Mouse (Mus musculus): ENCODE data around the gene Pdcd6ip. TPM values are rescaled to one million over a fixed set of nuclear protein-coding genes. Genes with fewer than 3 reads are reported as not detected.
"Not testable (repeated sequence)": the region's sequence is repeated elsewhere in the genome, so short reads cannot be mapped to it uniquely, and the experiment has no call there.

Pdcd6ip gene
- total RNA-seq, 2 experiments from 2014 or later, result 37.1 to 42.5 TPM

GRCm38 (mm10) chr9:113726991-113727680 is 19.1 kb upstream of the Pdcd6ip start:
- H3K27ac ChIP-seq, result no peak overlapping the region
- H3K4me3 ChIP-seq, result no peak overlapping the region
- no peak for DNase-seq
- TF ChIP-seq CTCF (IDR thresholded peaks at IDR 0.05), result no peak
- intact Hi-C loops (cut with DNase I), result no loop called here

DNA sequence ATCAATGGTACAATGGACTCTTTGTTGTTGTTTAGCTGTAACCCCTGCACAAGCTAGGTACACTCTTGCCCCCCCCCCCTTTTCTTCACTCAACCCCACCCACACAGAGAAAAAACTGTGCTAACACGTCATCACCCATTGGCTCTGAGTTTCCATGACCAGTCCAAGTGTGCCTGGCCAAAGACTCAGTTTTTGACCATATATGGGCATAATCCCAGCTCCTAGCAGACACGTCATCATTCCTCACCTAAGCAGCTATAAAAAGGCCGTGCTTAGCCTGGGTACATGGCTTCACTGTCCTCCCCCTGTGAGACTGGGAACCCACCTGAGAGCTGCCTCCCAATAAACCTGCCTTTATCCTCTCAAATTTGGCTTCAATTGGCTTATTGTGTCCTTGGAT is 18.1 kb upstream of the Pdcd6ip start:
- TF ChIP-seq CTCF (IDR thresholded peaks at IDR 0.05), result no peak
- no peak for DNase-seq
- H3K27ac ChIP-seq, result no peak overlapping the region
- intact Hi-C loops (cut with DNase I), result no loop called here
- H3K4me3 ChIP-seq, result no peak overlapping the region

DNA sequence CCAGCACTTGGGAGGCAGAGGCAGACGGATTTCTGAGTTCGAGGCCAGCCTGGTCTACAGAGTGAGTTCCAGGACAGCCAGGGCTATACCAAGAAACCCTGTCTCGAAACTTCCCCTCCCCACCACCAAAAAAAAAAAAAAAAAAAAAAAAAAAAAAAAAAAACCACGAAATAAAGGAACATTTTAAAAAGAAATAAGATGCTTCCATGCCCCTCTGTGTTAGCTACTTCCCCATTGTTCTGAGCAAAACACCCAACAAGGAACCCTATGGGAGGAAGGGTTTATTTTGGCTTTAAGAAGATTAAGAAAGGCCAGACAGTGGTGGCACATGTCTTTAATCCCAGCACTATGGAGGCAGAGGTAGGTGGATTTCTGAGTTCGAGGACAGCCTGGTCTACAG is 17.6 kb upstream of the Pdcd6ip start:
- H3K27ac ChIP-seq; H3K4me3 ChIP-seq; DNase-seq; intact Hi-C loops (cut with DNase I): not testable (repeated sequence)

GRCm38 (mm10) chr9:113724646-113725045 is 16.6 kb upstream of the Pdcd6ip start:
- intact Hi-C loops (cut with DNase I), result no loop called here
- Histone ChIP-seq H3K4me3 (no peak overlapping the region), H3K27ac (no peak overlapping the region)
- DNase-seq, result no peak
- TF ChIP-seq CTCF (IDR thresholded peaks at IDR 0.05), result no peak

DNA sequence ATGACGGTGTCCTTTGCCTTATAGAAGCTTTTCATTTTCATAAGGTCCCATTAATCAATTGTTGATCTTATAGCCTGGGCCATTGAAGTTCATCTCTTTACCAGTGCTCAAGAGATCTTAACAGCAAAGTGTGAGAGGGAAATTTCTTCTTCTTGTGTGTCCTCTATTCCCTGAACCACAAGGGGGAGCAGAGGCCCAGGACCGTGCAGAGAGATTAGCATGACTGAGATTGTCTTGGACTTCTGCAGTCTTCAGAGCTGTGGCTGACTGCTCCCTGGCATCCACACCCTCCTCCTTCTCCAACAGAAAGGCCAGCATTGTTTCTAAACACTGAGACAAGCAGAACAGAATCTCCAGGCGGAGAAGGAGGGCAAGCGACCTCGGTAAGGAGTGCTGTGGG is 11.0 kb upstream of the Pdcd6ip start:
- intact Hi-C loops (cut with DNase I), result no loop called here
- peak; percentile 33 for DNase-seq

DNA sequence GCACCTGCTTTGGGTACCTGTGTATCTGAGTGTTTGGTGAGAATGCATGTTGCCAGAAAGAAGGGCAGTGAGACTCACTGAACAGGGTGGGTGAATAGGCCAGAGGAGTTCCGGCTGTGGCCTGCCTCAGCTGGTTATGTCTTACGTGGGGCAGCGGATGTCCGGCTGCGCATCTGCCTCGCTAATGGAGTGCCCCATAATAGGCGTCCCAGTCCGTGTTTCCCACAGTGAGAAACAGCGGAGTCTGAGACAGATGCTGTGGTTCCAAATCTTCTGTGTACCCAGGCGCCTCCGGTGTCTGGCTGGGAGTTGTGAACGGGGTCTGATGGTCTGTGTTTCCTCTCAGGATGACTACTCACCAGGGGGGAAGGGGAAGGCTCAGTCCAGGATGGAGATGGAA is 2.8 kb upstream of the Pdcd6ip start:
- no peak for DNase-seq
- no peak overlapping the region for H3K27ac ChIP-seq
- no peak overlapping the region for H3K4me3 ChIP-seq
- no peak for TF ChIP-seq CTCF (IDR thresholded peaks at IDR 0.05)
- intact Hi-C loops (cut with DNase I), result no loop called here

More for the DNA sequence above, 11.0 kb upstream of the Pdcd6ip start:
- Histone ChIP-seq H3K4me3 (no peak overlapping the region), H3K27ac (no peak overlapping the region)
- TF ChIP-seq CTCF (IDR thresholded peaks at IDR 0.05), result peak; percentile 62

DNA sequence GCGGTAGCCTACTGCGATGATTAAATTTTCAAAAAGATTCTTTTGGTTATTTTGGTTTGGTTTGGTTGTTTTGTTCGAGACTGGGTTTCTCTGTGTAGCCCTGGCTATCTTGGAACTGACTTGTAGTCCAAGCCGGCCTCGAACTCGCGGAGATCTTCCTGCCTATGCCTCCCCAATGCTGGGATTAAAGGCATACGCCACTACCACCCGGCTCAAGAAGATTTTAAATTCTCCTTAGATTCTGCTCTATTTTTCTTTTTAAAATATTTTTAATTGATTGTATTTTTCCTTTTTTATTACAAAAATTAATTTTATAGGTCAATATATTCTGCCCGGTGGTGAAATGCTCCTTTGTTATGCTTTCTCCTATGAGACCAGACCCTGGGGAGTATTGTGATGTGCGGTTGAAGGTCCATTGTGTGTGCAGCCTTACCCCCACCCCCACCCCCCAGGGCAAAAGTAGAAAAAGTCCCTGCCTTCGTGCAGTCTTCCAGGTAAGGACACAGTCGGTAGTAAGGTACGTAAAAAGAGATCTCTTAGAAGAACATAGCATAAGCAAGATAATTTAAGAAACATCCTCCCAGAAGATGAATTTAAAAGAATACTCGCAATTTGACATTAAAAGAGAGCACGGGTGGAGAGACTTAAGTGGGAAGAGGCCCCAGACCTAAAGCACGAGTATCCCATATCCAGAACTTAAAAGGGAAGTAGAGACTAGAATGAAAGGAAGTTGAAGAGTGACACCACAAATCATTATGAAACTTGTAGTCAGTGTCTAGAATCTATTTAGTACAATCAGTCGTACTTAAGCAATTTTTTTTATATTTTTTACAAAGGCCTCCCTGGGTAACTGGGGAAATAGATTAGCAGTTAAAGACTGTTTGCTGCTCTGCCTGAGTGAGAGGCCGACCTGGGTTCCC is 562 bp upstream of the Pdcd6ip start:
- Histone ChIP-seq H3K4me3 (peak overlapping the region; percentile 99), H3K27ac (peak overlapping the region; percentile 93)
- intact Hi-C loops (cut with DNase I), result loop anchor here (5.0 kb wide), 1 partner anchor 34 kb away; the partner anchor contains the start of gene Clasp2
- DNase-seq, result no peak
- no peak for TF ChIP-seq CTCF (IDR thresholded peaks at IDR 0.05)

DNA sequence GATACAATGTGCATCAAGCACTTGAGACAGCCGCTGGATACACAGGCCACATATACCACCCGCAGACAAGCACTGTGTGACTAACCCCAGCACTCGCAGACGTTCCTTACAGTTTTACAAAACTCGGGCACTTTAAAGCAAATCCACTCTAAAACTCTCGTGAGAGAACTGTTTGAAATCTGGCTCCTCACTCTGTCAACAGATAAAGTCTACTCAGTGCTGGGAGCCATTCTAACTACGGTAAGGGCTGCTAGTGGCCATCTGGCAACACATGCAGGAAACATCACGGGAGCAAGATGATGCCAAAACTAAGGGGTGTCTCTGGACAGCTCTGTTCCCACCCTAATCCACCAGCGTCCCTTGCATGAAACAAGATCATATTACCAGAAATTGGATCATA is 1.2 kb downstream of the Pdcd6ip start:
- Histone ChIP-seq H3K27ac (peak overlapping the region; percentile 93), H3K4me3 (peak overlapping the region; percentile 99)
- no peak for TF ChIP-seq CTCF (IDR thresholded peaks at IDR 0.05)
- DNase-seq, result no peak
- intact Hi-C loops (cut with DNase I), result loop anchor here (5.0 kb wide), 1 partner anchor 35 kb away; the partner anchor contains the start of gene Clasp2

DNA sequence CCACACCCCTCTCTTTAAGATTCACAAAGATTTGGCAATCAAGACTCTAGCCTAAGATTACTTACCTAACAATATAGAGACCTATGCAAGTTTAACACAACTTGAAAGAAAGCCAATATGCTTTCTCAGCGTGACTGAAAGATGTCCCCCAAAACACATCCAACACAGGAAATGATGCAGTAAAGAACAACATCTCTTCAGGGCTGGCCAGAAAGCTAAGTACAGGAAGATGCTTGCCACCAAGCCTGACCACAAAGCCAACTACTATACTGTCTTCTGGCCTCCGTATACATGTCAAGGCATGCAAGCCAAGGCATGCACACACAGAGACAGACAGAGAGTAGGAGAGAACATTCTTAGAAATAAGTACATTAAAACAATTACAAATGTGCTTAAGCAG is 2.0 kb downstream of the Pdcd6ip start:
- TF ChIP-seq CTCF (IDR thresholded peaks at IDR 0.05), result no peak
- H3K27ac ChIP-seq, result no peak overlapping the region
- peak overlapping the region; percentile 99 for H3K4me3 ChIP-seq
- no peak for DNase-seq
- intact Hi-C loops (cut with DNase I), result loop anchor here (5.0 kb wide), 1 partner anchor 36 kb away; the partner anchor contains the start of gene Clasp2

GRCm38 (mm10) chr9:113701441-113702160 is 6.5 kb downstream of the Pdcd6ip start:
- no peak overlapping the region for H3K4me3 ChIP-seq
- intact Hi-C loops (cut with DNase I), result no loop called here
- no peak overlapping the region for H3K27ac ChIP-seq
- no peak for TF ChIP-seq CTCF (IDR thresholded peaks at IDR 0.05)
- DNase-seq, result no peak

GRCm38 (mm10) chr9:113687461-113687860 is 20.6 kb downstream of the Pdcd6ip start:
- DNase-seq, result no peak
- no peak for TF ChIP-seq CTCF (IDR thresholded peaks at IDR 0.05)
- Histone ChIP-seq H3K4me3 (no peak overlapping the region), H3K27ac (no peak overlapping the region)
- intact Hi-C loops (cut with DNase I), result no loop called here

GRCm38 (mm10) chr9:113673721-113674120 is 34.3 kb downstream of the Pdcd6ip start:
- Histone ChIP-seq H3K27ac (no peak overlapping the region), H3K4me3 (no peak overlapping the region)
- intact Hi-C loops (cut with DNase I), result no loop called here
- TF ChIP-seq CTCF (IDR thresholded peaks at IDR 0.05), result no peak
- DNase-seq, result no peak
